Mouse (Mus musculus): ENCODE data around the gene Lama5.

Gene Lama5

DNA sequence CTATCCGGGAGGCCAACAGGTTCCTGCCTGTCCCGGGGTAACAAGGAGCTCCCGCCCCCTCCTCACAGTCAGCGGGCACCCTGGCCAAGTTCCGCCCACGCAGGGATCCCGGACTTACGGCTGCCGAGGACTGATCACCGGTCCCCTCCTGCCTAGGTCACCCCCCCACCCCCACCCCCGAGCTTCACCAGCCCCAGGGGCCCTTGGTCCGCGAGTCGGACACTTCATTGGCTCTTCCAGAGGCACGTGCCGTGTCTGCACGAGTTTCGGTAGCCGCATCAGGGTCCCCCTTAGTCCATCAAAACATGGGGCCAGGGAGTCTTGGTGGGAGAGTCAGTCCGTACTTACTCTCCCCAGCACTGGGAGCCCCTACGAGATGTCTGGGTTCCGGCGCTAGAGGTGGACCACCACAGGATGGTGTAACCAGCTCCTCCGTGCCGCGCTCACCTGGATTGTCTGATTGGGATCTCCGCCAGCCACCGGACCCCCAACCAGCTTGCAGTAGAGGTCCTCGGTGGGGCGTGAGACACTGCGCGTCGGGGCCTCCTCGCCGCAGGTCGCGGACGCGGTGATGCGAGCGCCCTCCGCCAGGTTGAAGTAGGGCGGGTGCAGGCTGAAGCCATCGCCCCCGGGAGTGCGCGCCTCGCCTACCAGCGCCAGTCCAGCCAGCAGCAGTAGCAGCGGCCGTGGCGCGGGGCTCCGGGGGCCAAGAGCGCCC lies 456 bp downstream of the Lama5 start:
- CTCF ChIA-PET: no interaction called here

DNA sequence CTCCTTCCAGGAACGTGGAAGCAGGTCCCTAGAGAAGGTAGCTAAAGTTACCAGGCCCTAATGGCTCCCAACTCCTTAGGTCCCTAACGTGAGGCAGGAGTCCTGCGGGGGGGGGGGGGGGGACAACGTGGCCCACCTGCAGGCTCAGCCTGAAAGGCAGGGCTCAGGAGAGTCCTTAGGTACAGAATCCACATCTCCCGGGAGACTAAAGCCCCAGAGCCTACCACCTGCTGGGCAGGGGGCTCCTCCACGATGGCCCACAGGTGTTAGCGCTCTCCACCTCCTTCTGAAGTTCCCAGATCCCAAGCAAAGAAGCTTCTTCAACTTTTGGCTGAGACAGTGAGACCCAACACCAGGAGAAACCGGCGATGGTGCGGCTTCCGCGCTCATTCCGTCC lies 1.0 kb downstream of the Lama5 start:
- CTCF ChIA-PET: no interaction called here

DNA sequence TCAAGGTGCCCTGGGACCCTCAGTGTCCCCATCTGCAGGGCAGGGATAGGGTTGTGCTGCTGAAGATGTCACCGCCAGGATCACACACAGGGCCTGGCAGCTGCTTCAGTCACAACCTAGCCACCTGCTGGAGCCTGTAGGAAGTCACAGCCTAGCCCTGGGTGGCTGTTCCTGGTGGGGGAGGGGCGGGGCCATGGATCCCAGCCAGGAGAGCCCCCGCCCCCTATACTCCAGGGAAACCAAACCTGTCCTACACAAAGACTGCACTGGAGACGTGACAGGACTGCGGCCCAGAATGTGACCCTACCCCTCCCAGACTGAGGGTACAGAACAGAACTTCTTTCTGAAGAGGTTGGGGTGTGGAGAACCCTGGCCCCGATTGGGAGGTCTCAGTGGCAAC lies 3.4 kb downstream of the Lama5 start:
- CTCF ChIA-PET: no interaction called here

DNA sequence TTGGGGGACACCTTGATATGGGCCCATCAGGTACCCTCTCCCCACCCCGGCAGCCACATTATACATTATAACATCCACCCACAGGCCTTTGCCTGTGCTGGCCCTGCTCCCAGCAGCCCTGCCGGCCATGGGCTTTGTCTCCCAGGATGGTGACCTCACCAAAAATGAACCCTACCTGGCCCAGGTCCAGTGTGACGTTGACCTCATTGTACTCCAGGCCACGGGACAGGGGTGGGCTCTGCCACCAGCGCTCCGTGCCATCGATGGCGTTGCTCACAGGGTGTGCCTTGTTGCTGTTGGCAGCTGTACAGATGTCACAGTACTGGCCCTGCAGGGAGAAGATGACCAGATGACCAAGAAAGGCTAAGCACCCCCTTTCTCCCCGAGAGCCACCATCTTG lies 4.6 kb downstream of the Lama5 start:
- CTCF ChIA-PET: no interaction called here

DNA sequence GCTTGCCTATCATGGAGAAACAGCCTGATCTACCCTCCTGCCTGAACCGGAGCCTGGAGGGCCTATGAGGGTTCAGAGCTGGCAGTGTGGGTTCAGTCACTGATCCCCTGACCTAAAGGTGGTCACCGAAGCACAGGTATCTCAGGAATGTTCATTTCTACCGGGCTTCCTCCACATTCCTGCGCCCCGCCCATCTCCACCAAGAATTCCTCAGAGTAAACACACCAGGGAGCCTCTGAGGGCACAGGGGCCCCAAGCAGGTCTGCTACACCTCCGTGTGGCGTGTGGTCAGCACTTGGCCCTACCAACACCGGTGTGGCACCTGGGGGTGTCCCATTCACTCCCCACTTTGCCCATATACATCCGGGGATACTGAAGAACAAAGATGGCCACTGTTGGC lies 5.5 kb downstream of the Lama5 start:
- CTCF ChIA-PET: no interaction called here

DNA sequence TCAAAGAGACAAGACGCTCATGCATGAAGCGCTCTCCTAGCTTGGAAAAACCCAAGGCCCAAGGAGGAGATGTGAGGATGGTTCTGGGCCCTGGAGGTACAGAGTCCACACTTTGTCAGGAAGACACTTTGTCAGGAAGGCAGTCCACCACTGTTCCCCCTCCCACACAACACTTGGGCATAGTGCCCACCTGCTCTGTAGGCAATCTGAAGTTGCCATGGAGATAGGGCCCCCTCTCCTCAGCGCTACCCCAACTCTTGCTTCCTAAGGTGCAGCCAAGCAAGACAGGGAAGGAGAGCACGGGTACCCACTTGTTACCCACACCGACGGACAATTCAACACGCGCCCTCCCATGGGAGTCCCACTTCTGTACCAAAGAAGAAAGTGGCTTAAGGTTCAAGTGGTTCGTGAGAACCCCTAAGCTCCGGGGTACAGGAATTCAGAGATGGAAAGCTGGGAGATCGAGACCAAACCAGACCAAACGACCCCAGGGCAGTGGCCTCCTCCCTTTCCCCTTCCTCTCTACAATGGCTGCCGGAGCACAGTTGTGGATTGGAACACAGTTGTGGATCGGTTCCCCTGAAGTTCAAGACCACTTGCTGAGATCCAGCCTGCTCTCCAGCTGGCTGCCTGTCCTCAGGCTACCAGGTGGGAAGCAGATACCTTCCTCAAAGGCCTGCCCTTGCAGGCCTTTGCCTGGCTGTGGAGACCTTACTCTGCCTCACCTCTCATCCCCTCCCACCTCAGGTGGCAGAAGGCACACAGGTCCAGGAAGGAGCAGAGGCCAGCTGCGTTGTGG lies 6.3 kb downstream of the Lama5 start:
- CTCF ChIA-PET: no interaction called here

DNA sequence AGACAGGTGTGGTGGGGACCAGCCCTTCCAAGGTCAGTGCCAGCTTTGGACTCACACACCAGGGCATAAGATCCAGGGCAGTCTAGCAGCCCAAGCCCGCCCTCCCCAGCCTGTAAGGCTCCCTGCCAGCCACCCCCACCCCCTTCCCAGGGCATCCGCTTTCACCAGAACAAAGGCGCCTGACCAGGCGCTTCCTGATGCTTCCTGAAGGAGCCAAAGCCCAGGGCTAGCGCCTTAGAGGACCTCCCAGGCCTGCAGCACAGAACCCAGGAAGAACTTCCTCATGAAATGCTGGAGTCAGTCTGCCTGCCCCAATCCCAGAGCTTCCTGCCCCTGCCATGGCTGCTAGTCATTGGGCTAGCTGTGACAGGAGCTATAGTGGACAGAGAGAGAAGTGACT lies 7.0 kb downstream of the Lama5 start:
- CTCF ChIA-PET: no interaction called here

DNA sequence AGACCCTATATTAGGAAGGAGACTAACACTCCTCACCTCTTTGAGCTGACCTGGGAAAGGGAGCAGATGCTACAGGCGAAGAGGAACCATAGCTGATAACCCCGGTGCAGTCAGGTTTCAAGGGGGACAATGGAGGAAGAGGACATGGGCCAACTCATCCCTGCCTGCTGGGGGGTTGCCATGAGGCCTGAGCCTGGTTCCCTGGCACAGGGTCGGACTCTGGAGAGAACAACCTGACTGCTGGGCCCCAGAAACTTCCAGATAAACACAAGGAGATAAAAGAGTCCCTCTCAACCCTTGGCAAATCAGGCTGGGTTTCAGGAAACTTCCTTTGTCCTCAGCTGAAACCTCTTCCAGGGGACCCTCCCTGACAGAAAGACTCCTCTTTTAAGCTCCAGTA lies 7.4 kb downstream of the Lama5 start:
- CTCF ChIA-PET: no interaction called here

DNA sequence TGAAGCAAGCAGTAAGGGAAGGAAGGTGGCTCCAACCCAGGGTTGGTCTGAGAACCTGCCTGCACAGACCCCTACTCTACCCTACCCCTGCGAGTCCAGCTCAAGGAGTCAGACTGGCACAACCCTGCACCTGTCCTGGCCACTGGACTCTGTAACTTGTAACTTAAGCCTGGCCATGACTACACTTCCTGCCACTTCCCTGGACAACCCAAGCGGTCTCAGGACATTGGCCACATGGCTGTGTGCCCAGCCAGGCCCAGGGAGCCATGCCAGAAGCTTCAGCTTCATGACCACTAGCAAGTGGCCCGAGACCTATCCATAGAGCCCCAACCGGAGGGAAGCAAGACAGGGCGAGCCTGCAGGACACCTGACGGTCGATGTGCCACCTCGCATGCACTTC lies 8.1 kb downstream of the Lama5 start:
- CTCF ChIA-PET: no interaction called here

DNA sequence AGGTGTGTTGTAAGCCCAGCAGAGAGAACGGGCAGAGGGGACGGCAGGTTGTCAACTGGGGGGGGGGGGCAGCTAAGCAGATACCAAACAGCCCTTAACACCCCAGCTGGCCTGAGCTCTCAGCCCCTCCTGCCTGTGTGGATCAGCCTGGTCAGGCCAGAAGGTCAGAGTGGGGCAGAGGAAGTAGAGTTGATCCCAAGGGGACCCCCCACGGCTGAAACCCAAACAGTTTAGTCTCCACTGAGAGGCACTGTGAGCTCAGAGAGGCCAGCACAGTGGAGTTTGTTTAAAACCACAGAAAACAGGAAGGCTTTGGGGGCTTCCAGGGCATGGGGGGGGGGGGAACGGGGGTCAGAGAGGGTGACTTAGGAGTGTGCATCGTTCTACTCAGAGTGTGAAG lies 8.7 kb downstream of the Lama5 start:
- CTCF ChIA-PET: no interaction called here

DNA sequence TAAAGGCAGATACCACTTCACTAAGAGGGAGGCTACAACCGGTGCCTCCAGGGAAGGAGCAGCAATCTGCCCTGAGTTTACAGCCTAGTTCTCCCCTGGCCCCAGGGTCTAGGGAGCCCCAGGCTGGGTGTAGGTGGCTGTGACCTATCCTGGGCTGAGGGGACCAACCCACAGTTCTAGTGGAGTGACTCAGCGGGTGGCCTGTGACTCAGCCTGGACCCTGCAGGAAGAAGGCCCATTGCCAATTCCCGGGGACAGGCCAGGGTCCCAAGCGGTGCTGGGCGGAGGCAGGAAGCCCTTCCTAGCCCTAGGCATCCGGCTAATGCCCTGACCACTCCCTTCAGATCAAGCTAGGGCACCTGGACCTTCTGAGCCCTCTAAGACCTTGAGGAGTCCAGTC lies 9.7 kb downstream of the Lama5 start:
- CTCF ChIA-PET: no interaction called here

DNA sequence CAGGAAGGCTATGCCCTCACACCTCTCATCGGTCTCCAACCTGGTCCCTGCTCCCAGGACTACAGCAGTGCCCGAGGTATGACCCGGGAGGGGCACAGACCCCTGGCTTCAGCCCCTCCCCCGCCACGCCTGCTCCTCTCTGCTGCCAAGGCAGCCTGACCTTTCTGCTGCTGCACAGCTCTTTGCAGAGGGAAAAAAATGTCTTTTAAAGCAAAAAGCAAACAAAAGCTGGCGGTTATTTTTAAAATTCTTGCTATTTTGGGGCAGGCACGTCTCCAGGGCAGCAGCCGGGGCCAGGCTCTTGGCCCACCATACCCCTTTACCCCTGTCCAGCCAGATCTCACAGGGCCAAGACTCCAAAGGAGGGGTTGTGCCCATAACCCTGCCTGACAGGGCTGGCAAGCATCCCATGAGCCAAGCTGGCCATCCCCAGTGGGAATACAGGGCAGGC lies 10.6 kb downstream of the Lama5 start:
- CTCF ChIA-PET: no interaction called here

DNA sequence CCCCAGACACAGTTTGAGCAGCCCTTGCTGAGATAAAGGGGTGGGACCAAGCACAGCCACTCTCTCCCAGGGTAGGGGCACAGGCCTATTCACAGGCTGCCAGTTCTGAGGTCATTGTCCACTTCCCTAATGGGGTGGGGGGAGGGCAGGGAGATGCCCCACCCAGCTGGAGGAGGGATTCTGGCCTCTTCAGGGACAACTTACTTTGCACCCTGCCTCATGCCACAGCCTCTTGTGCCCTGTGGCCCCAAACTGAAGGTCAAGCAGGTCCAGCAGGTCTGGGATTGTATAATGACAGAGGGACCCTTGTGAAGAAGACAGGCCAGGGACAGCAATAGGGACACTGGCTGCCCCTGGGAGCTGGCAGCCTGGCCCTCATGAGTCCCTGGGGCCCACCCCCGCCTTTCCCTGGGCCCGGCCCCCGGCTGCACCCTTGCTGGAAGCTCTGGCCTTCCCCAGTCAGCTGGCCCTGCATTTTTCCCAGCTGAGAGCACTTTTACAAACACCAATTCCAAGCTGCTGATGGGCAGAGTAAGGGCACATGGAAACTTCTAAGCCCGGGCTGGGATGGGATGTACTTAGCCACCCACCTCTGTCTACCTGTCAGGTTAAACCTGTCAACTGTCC lies 11.2 kb downstream of the Lama5 start:
- CTCF ChIA-PET: no interaction called here

DNA sequence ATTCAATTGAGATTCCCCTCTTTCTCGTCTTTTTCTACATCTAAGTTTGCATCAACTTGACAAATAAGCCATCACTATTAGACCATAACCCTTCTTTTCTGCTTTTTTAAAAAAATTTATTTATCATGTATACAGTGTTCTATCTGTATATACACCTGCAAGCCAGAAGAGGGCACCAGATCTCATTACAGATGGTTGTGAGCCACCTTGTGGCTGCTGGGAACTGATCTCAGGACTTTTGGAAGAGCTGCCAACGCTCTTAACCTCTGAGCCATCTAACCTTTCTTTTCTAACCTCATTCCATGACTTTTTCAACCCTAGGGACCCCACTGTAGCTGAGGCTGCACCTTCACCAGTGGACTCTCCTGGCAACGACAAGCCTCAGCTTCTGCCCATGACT lies 13.4 kb downstream of the Lama5 start:
- CTCF ChIA-PET: no interaction called here

DNA sequence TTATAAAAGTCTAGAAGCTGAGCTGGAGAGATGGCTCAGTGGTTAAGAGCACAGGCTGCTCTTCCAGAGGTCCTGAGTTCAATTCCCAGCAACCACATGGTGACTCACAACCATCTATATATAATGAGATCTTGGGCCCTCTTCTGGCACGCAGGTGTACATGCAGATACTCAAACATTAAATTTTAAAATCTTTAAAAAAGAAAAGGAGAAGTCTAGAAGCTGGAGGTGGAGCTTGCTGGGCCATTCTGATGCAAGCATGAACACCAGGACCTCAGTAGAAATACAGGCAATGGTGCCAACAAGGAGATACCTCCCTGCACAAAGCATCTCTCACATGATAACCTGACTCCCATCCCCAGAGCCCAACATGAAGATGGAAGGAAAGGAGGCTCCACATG lies 16.7 kb downstream of the Lama5 start:
- CTCF ChIA-PET: no interaction called here

DNA sequence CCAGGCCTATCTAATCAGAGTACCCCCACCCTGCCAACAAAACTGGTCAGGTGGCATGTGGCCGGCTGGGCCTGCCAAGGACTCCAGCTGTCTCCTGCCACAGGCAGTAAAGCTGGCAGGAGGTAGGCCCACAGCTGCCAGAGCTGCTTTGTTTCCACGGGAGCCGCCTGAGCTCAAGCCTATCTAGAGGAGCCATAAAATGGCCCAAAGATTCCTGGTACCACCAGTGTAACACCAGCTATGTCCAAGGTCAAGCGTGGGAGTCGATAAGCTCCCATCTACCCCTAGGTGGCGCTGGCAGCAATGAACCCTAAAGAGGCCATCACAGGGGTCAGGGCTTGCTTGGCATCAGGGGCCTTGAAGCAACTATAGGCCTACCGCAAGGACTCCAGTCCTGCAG lies 17.8 kb downstream of the Lama5 start:
- CTCF ChIA-PET: no interaction called here

DNA sequence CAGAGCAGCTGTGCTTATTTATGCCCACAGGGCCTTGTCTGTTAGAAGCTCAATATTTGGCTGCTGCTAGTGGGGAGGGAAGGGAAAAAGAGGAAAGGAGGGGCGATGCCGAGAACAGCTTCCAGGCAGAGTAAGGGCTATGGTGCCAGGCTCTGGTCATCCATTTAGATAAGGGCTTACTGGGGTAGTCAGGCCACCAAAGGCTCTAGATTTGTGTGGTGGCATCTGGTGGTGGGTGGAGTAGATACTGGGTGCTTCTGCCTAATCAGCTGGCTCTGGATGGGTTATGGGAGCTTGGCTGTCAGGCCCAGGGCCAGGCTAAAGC lies 19.7 kb downstream of the Lama5 start:
- CTCF ChIA-PET: no interaction called here

DNA sequence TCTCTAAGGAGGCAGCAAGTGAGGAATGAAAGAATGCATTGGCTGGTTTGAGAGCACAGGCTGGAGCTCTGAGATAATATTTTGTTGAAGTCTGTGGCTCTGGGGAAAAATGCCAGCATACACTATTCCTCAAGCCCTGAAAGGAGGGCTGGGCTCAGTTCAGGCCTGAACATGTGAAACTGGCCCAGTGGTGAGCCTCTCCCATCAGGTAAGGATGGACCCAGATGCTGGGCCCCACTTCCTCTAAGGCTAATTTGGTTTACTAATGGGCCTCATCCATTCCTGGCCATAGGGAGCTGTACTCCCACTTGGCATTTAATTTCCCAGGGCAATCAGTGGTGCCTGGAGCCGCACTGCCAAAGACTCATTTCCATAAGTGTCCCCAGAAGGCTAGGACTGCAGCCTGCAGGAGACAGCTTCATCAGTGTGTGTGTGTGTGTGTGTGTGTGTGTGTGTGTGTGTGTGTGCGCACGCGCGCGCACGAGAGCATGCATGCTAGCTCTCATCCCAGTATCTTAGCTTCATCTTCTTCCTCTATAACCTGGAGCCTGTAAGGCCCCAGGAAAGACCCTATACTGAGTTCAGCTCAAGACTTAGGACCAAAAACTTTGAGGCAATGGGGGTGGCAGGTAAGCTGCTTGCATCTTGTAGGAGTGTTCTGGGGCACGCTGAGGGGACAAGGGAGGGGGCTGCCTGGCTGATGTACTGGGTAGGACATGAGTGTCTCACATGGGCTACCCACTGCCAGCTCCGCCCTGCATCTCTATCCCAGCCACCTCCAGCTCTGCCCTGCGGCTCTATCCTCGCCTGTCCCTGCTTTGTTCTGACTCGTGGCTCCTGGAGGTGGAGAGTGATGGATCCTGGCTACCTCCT lies 20.3 kb downstream of the Lama5 start:
- CTCF ChIA-PET: no interaction called here

DNA sequence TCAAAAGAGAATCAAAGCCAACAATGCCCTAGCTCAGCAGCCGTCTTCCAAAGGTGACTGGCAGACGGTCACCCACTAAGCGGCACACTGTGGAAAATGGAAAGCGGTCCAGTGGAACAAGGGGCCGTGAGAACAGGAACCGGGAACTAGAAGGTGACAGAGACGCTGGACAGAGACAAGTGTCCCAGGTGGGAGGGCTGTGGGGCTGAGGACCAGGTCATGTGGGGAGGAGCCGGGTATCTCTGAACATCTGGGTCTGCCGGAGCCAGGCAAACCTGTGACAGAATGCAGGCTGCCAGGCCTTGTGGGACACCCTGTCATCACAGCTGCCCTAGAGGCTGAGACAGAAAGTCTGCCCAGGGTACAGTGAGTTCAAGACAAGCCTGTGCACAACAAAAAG lies 21.2 kb downstream of the Lama5 start:
- CTCF ChIA-PET: no interaction called here

DNA sequence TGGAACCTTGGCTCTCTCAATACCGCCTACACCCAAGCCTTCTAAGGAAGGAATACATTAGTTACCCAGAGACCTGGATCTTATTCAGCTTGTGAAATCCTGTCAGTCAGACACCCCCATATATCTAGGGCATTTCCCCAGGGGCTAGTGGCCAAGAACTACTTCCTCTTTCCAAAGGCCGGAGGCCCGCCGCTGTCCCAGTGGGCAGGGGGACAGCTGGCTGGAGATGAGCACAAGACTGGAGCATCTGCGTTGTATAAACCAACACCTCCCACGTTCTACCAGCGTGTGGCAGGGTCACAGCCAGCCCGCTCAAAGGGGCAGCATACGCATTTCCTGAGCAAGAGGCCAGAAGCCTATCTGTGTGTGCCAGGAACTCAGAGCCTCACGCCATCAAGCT lies 22.9 kb downstream of the Lama5 start:
- CTCF ChIA-PET: no interaction called here

DNA sequence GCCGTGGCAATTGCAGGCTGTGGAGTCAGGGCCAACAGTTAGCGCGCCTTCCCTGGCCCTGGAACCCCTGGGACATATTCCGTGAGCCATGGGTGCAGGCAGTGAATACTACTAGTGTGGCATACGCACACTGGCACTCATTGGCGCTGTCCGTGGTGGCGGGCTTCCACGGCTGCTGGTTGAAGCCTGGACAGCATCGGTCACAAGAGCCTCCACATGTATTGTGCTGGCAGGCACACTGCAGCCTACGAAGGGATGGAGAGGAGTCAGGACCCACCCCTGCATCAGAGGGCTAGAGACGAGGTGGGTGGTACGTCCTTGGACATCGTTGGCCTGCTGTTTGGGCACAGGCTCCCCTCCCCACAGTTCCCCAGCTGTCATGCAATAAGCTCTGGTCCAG lies 23.4 kb downstream of the Lama5 start:
- CTCF ChIA-PET: no interaction called here

DNA sequence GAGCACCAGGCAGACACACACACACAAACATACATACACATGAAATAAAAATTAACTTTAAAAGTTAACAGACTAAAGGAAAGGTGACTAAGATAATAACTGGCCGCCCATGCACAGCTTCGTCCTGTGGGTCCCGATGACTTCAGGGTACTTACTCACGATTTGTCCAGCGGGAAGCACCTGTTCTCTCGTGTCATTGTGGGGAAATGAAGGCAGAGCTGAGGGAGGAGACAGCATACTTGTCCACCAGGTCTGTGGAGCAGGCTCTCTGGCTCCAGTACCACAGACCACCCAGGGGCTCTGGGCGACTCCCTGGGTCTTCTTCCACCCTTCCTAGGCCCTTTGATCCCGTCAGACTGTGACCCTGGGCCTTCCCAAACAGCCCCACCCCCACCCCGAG lies 24.4 kb downstream of the Lama5 start:
- CTCF ChIA-PET: no interaction called here

DNA sequence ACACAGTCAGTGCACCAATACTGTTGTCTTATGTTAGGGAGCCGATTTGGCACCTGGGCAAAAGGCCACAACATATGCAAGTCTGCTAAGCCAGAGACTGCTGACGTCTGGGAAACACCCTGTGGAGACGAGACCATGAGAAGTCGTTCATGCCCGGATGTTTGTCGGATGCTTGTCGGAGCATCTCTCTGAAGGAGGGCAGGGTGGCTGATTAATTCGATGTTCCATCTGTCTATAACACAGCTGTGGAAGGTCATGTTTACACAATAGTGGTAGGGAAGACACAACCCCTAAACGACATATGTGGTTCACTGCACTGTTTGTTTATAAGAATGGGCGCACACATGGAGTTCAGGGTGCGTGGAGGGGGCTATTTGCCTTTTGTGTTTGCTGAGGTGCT lies 25.0 kb downstream of the Lama5 start:
- CTCF ChIA-PET: no interaction called here
